Mouse (Mus musculus) ovary, postnatal 14 days (tissue): ENCODE measurements at regions not wholly inside any gene's neighbourhood (a gene's known extent, or its start where the extent isn't known, plus 50 kb on each side); places are given as distances from the start of the nearest gene placed in this dataset.

Experiments used
- DNase-seq: peaks from one replicate; pipeline ENCODE4 v3.0.0; 2022; ENCODE audit warnings: low spot score

GRCm38 (mm10) chr17:14610791-14611522 is 83.1 kb downstream of the Thbs2 start:
- no peak for DNase-seq

- DNase-seq: no peak
Measured at GRCm38 (mm10) chr17:14608845-14609244, 85.2 kb downstream of the Thbs2 start.

- DNase-seq: no peak
Measured at GRCm38 (mm10) chr17:14606356-14606989, 87.6 kb downstream of the Thbs2 start.

GRCm38 (mm10) chr17:14599681-14600080 is 94.4 kb downstream of the Thbs2 start:
- DNase-seq: no peak

GRCm38 (mm10) chr17:14596470-14596869 is 97.6 kb downstream of the Thbs2 start:
- no peak for DNase-seq

- no peak for DNase-seq
Measured at GRCm38 (mm10) chr17:14595525-14595924, 98.5 kb downstream of the Thbs2 start.

- DNase-seq: no peak
Measured at GRCm38 (mm10) chr17:14588086-14588817, 105.8 kb downstream of the Thbs2 start.

- no peak for DNase-seq
Measured at GRCm38 (mm10) chr17:14579671-14580070, 114.4 kb downstream of the Thbs2 start.

- DNase-seq: no peak
Measured at GRCm38 (mm10) chr17:14578721-14579120, 115.3 kb downstream of the Thbs2 start.

GRCm38 (mm10) chr17:14578194-14578593 is 115.8 kb downstream of the Thbs2 start:
- no peak for DNase-seq

- DNase-seq: no peak
Measured at GRCm38 (mm10) chr17:14576159-14576558, 117.9 kb downstream of the Thbs2 start.

- DNase-seq: no peak
Measured at GRCm38 (mm10) chr17:14571143-14571542, 122.9 kb downstream of the Thbs2 start.

- DNase-seq: no peak
Measured at GRCm38 (mm10) chr17:14570266-14570775, 123.7 kb downstream of the Thbs2 start.

- DNase-seq: no peak
Measured at GRCm38 (mm10) chr17:14562191-14562590, 131.8 kb downstream of the Thbs2 start.

GRCm38 (mm10) chr17:14557214-14557613 is 136.8 kb downstream of the Thbs2 start:
- no peak for DNase-seq

GRCm38 (mm10) chr17:14553195-14553594 is 140.8 kb downstream of the Thbs2 start:
- DNase-seq: no peak

- DNase-seq: no peak
Measured at GRCm38 (mm10) chr17:14552081-14552480, 142.0 kb downstream of the Thbs2 start.

- no peak for DNase-seq
Measured at GRCm38 (mm10) chr17:14551610-14552009, 142.4 kb downstream of the Thbs2 start.

GRCm38 (mm10) chr17:14545822-14546473 is 148.1 kb downstream of the Thbs2 start:
- DNase-seq: peak; percentile 61

- no peak for DNase-seq
Measured at GRCm38 (mm10) chr17:14544343-14545002, 149.6 kb downstream of the Thbs2 start.

- DNase-seq: no peak
Measured at GRCm38 (mm10) chr17:14541035-14541434, 153.0 kb downstream of the Thbs2 start.
